Mouse (Mus musculus) bone marrow macrophage, adult 2 months (primary cell): Measurements from ENCODE around the gene Apob.

Experiments used
- CTCF ChIP-seq: IDR thresholded peaks from 2 replicates; pipeline ENCODE4 v1.5.1; 2012; ENCODE audit warnings: low read depth, mild to moderate bottlenecking, low read length, moderate library complexity
- POLR2A ChIP-seq: IDR thresholded peaks from 2 replicates; pipeline ENCODE4 v1.6.1; 2012; ENCODE audit warnings: mild to moderate bottlenecking, low read depth, low read length, borderline replicate concordance

DNA sequence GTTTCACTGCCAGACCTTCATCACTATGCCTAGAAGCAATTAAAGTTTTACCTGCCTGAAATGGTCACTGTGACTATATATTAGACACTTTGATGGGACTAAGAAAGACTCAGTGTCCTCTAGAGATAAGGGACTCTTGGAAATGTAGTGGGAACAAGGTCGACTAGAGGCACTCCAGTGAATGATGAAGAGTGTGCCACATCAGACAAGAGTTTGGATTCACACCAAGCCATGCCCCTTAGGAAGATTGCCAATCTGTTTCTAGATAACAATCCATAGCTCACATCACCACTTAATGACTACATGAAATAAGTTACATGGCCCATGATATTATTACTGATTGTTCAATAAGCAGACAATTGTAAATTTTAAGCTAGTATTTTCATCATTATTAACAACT is 14.1 kb downstream of the Apob start:
- TF ChIP-seq CTCF = no peak
- no peak for TF ChIP-seq POLR2A
